In the genomic region with DNA sequence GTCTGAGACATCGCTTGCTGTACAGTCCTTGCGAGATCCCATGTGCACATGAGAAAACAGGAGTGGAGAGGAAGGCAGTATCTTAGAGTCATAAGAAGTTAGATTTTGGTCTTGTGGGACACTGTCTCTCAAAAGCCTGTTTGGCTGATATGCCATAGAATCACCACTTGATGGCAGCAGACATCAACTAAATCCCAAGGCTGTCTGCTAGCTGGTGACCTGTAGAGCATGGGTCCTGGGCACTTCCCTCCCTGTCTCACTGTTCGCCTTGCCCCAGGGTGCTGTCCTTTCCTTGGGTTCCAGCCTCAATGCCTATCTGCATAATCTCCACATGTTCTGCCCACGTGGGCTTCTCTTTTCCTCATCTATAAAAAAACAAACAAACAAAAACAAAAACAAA, we compare ENCODE assay signal across 9 mouse cellular contexts. TPM values are rescaled to one million over a fixed set of nuclear protein-coding genes. Genes with fewer than 3 reads are reported as not detected.
A peak's percentile ranks its signal among the peaks of the same experiment; 100 is the strongest.
DNase-seq lines count a peak whose midpoint lies in the region; ATAC-seq and TF ChIP-seq lines count a peak whose summit lies in the region.
"Had no signal": no experiment of that assay in that cellular context is flagged by ENCODE, and none has a peak within 500 bp of the region (broad histone marks: within the 10 kb centered on the region; RNA-seq: fewer than 3 reads in every experiment).

No protein-coding gene starts in this region.

- DNase-seq in cerebellum, adult 11 months = peak; percentile 29
- peak; percentile 61 for DNase-seq in cerebellum, adult 9-10 months
- peak; percentile 62 for DNase-seq in kidney, postnatal 14 days
- peak; percentile 30 for DNase-seq in right cerebral cortex, postnatal 4 days

- H3K4me1 ChIP-seq in E14TG2a.4 (replicated peaks; ENCODE audit: low read depth, low read length) = no peaks in the 10 kb centered on the region
- peaks cover 7% of the 10 kb centered on the region for H3K4me1 ChIP-seq in heart, embryonic 16.5 days (ENCODE audit: control insufficient read depth, insufficient read depth, low read length)

- H3K27ac ChIP-seq in heart, embryonic 16.5 days (ENCODE audit: low read length) = no peak overlapping the region
- H3K27ac ChIP-seq: lung, embryonic 15.5 days had no signal

- no peak overlapping the region for H3K4me3 ChIP-seq in E14TG2a.4 (replicated peaks; ENCODE audit: low read length)
- H3K4me3 ChIP-seq in heart, embryonic 16.5 days (ENCODE audit: low read length) = no peak overlapping the region
- H3K4me3 ChIP-seq: lung, embryonic 15.5 days had no signal

- 29% methylated on average over 4 of the region's 4 CpGs for WGBS in heart, embryonic 16.5 days

- H3K9me3 ChIP-seq in E14TG2a.4 (ENCODE audit: low read length) = no peaks in the 10 kb centered on the region
- H3K9me3 ChIP-seq in heart, embryonic 16.5 days (replicated peaks; ENCODE audit: control insufficient read depth, low read length) = no peaks in the 10 kb centered on the region
- H3K9me3 ChIP-seq: lung, embryonic 15.5 days had no signal

- H3K36me3 ChIP-seq in E14TG2a.4 (ENCODE audit: insufficient read depth, low read length) = no peaks in the 10 kb centered on the region
- no peaks in the 10 kb centered on the region for H3K36me3 ChIP-seq in heart, embryonic 16.5 days (ENCODE audit: control insufficient read depth, insufficient read depth)
- H3K36me3 ChIP-seq: lung, embryonic 15.5 days had no signal

- H3K9ac ChIP-seq in heart, embryonic 16.5 days (ENCODE audit: low read length) = no peak overlapping the region
- H3K9ac ChIP-seq: lung, embryonic 15.5 days had no signal

- ATAC-seq in cerebellum, adult (ENCODE audit: insufficient number of reproducible peaks, low FRiP score, low TSS enrichment) = no peak
- peak; percentile 45; the same call in 1 of the 2 replicates for ATAC-seq in heart, embryonic 16.5 days (replicated peaks; ENCODE audit: extremely low read depth, insufficient read depth, low FRiP score)
- ATAC-seq in megakaryocyte, adult 5-6 weeks (ENCODE audit: poor library complexity, severe bottlenecking) = peak; percentile 77

- 0 out of 2 replicates have a peak overlapping the region, but pooled peaks have one; percentile 6 for H3K4me2 ChIP-seq in heart, embryonic 16.5 days (ENCODE audit: low read depth, low read length)
- H3K4me2 ChIP-seq: lung, embryonic 15.5 days had no signal

- peaks cover 14% of the 10 kb centered on the region; the same call in 1 of the 2 replicates for H3K27me3 ChIP-seq in E14TG2a.4 (ENCODE audit: insufficient read depth, low read length)
- peaks cover 3% of the 10 kb centered on the region; the same call in 1 of the 2 replicates for H3K27me3 ChIP-seq in heart, embryonic 16.5 days (ENCODE audit: control insufficient read depth, insufficient read depth, low read length)
- H3K27me3 ChIP-seq: lung, embryonic 15.5 days had no signal

- TF ChIP-seq CTCF in E14TG2a.4 (conservative IDR thresholded peaks at IDR 0.05; ENCODE audit: low read length) = peak; percentile 59

RNA-seq across cellular contexts. Expression of a gene that starts 6.7 kb away (rescaled TPM):
- not detected in 2 replicates for polyA plus RNA-seq in heart, embryonic 16.5 days (2015; fragmentation: Nextera tagmentation; extraction: Ambion mirVana)
- not detected in 2 replicates for total RNA-seq in megakaryocyte, adult 5-6 weeks (2015)
- total RNA-seq in megakaryocyte, adult 5-6 weeks (2017) = not detected in 2 replicates
- polyA plus RNA-seq: lung, embryonic 15.5 days had no signal

RNA-seq across cellular contexts. Expression of a gene that starts 37.2 kb away (rescaled TPM):
- polyA plus RNA-seq in heart, embryonic 16.5 days (2015; fragmentation: Nextera tagmentation; extraction: Ambion mirVana) = 0.13 TPM in 1 of 2 replicates, not detected in the other
- total RNA-seq in megakaryocyte, adult 5-6 weeks (2015) = not detected in 2 replicates
- not detected in 2 replicates for total RNA-seq in megakaryocyte, adult 5-6 weeks (2017)

RNA-seq across cellular contexts. Expression of a gene that starts 46.9 kb away (rescaled TPM):
- polyA plus RNA-seq in heart, embryonic 16.5 days (2015; fragmentation: Nextera tagmentation; extraction: Ambion mirVana) = 0.72 and 1.00 TPM in 2 replicates
- total RNA-seq in megakaryocyte, adult 5-6 weeks (2015) = not detected in 2 replicates
- not detected in 2 replicates for total RNA-seq in megakaryocyte, adult 5-6 weeks (2017)

RNA-seq across cellular contexts. Expression of a gene that starts 49.0 kb away (rescaled TPM):
- not detected in 2 replicates for polyA plus RNA-seq in heart, embryonic 16.5 days (2015; fragmentation: Nextera tagmentation; extraction: Ambion mirVana)
- total RNA-seq in megakaryocyte, adult 5-6 weeks (2015) = not detected in 2 replicates
- not detected in 2 replicates for total RNA-seq in megakaryocyte, adult 5-6 weeks (2017)
- polyA plus RNA-seq: lung, embryonic 15.5 days had no signal
